Mouse (Mus musculus) gastrocnemius, postnatal 10 days (tissue): ENCODE measurements around the gene Wdr18. TPM values are rescaled to one million over a fixed set of nuclear protein-coding genes. Genes with fewer than 3 reads are reported as not detected.

ENCODE experiments used
- DNase-seq: peaks from one replicate; pipeline ENCODE4 v3.0.0; 2021; ENCODE audit warnings: mixed read lengths
- total RNA-seq, 2 experiments: library from RNA; stranded (reverse); gene quantifications; 2 replicates each; pipeline ENCODE4 v1.2.3; 2021

The Wdr18 gene
- total RNA-seq, 2 experiments from 2014 or later = 18.0 to 21.8 TPM

- DNase-seq = peak; percentile 54
Observed at GRCm38 (mm10) chr10:79997034-79997760, 37.2 kb downstream of the Wdr18 start.

GRCm38 (mm10) chr10:79997819-79998218 is 37.9 kb downstream of the Wdr18 start:
- no peak for DNase-seq

GRCm38 (mm10) chr10:80001945-80002344 is 42.0 kb downstream of the Wdr18 start:
- DNase-seq = no peak

GRCm38 (mm10) chr10:80002829-80003228 is 42.9 kb downstream of the Wdr18 start:
- DNase-seq = no peak

- no peak for DNase-seq
Observed at GRCm38 (mm10) chr10:80003374-80004232, 43.7 kb downstream of the Wdr18 start.

GRCm38 (mm10) chr10:80004233-80004705 is 44.3 kb downstream of the Wdr18 start:
- DNase-seq = no peak

- DNase-seq = no peak
Observed at GRCm38 (mm10) chr10:80011740-80012139, 51.8 kb downstream of the Wdr18 start.

- DNase-seq = no peak
Observed at GRCm38 (mm10) chr10:80013609-80014008, 53.7 kb downstream of the Wdr18 start.

- DNase-seq = no peak
Observed at GRCm38 (mm10) chr10:80014484-80015290, 54.7 kb downstream of the Wdr18 start.

GRCm38 (mm10) chr10:80015583-80015982 is 55.6 kb downstream of the Wdr18 start:
- no peak for DNase-seq

GRCm38 (mm10) chr10:80016511-80016910 is 56.6 kb downstream of the Wdr18 start, which contains the start of gene Arhgap45:
Gene Arhgap45 (plus strand): TSS chr10:80016653.
- no peak for DNase-seq

- DNase-seq = no peak
Observed at GRCm38 (mm10) chr10:80016931-80017330, 57.0 kb downstream of the Wdr18 start.

- no peak for DNase-seq
Observed at GRCm38 (mm10) chr10:80017361-80017760, 57.4 kb downstream of the Wdr18 start.

GRCm38 (mm10) chr10:80017771-80018170 is 57.8 kb downstream of the Wdr18 start:
- no peak for DNase-seq

GRCm38 (mm10) chr10:80018739-80019297 is 58.9 kb downstream of the Wdr18 start:
- DNase-seq = no peak

- no peak for DNase-seq
Observed at GRCm38 (mm10) chr10:80019471-80020131, 59.6 kb downstream of the Wdr18 start.

Other genes starting within 250 kb of the Wdr18 start
- under 1 TPM; 0.86 to 0.96 TPM for gene Hcn2, start 243.5 kb upstream of the Wdr18 start, total RNA-seq
- gene Polrmt, start 213.6 kb upstream of the Wdr18 start, total RNA-seq = 10 to 100 TPM; 20.8 to 24.6 TPM
- gene Fgf22, start 205.1 kb upstream of the Wdr18 start, total RNA-seq = not detected
- gene Rnf126, start 193.2 kb upstream of the Wdr18 start, total RNA-seq = 10 to 100 TPM; 35.2 to 36.1 TPM
- 1 to 10 TPM; 1.1 to 1.6 TPM for gene Fstl3, start 182.9 kb upstream of the Wdr18 start, total RNA-seq
- gene Prss57, start 169.2 kb upstream of the Wdr18 start, total RNA-seq = under 1 TPM in 1 of 2 experiments, not detected in 1; 0.11 TPM
- gene Palm, start 166.6 kb upstream of the Wdr18 start, total RNA-seq = 10 to 100 TPM; 26.6 to 36.8 TPM
- gene Misp, start 139.2 kb upstream of the Wdr18 start, total RNA-seq = under 1 TPM in 1 of 2 experiments, not detected in 1; 0.54 TPM
- gene Ptbp1, start 105.7 kb upstream of the Wdr18 start, total RNA-seq = 100 to 1,000 TPM in 1 of 2 experiments, 10 to 100 TPM in 1; 75.2 to 110 TPM
- gene Prtn3, start 85.7 kb upstream of the Wdr18 start, total RNA-seq = 1 to 10 TPM in 1 of 2 experiments, not detected in 1; 2.1 TPM
- 1 to 10 TPM in 1 of 2 experiments, under 1 TPM in 1; 0.49 to 1.6 TPM for gene Plppr3, start 85.5 kb upstream of the Wdr18 start, total RNA-seq
- gene Elane, start 73.9 kb upstream of the Wdr18 start, total RNA-seq = 1 to 10 TPM in 1 of 2 experiments, not detected in 1; 1.9 TPM
- 10 to 100 TPM; 21.5 to 22.8 TPM for gene Cfd, start 69.3 kb upstream of the Wdr18 start, total RNA-seq
- 10 to 100 TPM; 39.6 to 43.8 TPM for gene Med16, start 51.2 kb upstream of the Wdr18 start, total RNA-seq
- not detected for gene Gm26602, start 49.3 kb upstream of the Wdr18 start, total RNA-seq
- gene Kiss1r, start 43.2 kb upstream of the Wdr18 start, total RNA-seq = under 1 TPM; 0.23 to 0.59 TPM
- 100 to 1,000 TPM; 101 to 108 TPM for gene R3hdm4, start 38.9 kb upstream of the Wdr18 start, total RNA-seq
- 1 to 10 TPM; 2.6 to 4.1 TPM for gene Arid3a, start 33.1 kb upstream of the Wdr18 start, total RNA-seq
- under 1 TPM; 0.14 to 0.38 TPM for gene Grin3b, start 10.6 kb downstream of the Wdr18 start, total RNA-seq
- gene Tmem259, start 24.2 kb downstream of the Wdr18 start, total RNA-seq = 10 to 100 TPM; 85.5 to 90.8 TPM
- gene Cnn2, start 28.4 kb downstream of the Wdr18 start, total RNA-seq = 10 to 100 TPM; 26.1 to 38.6 TPM
- 1 to 10 TPM; 3.2 to 4.2 TPM for gene Abca7, start 36.3 kb downstream of the Wdr18 start, total RNA-seq
- gene Arhgap45, start 56.5 kb downstream of the Wdr18 start, total RNA-seq = 1 to 10 TPM; 2.0 to 3.5 TPM
- gene Polr2e, start 79.6 kb downstream of the Wdr18 start, total RNA-seq = 10 to 100 TPM; 62.1 to 62.7 TPM
- gene Gpx4, start 87.0 kb downstream of the Wdr18 start, total RNA-seq = 100 to 1,000 TPM; 380 to 398 TPM
- gene Sbno2, start 145.4 kb downstream of the Wdr18 start, total RNA-seq = 10 to 100 TPM in 1 of 2 experiments, 1 to 10 TPM in 1; 7.7 to 11.6 TPM
- 100 to 1,000 TPM; 105 to 110 TPM for gene Stk11, start 155.7 kb downstream of the Wdr18 start, total RNA-seq
- gene Atp5d, start 178.5 kb downstream of the Wdr18 start, total RNA-seq = 100 to 1,000 TPM; 576 to 659 TPM
- 1 to 10 TPM; 2.3 to 3.2 TPM for gene Cbarp, start 180.7 kb downstream of the Wdr18 start, total RNA-seq
- 10 to 100 TPM; 34.3 to 62.7 TPM for gene Midn, start 188.1 kb downstream of the Wdr18 start, total RNA-seq
- 10 to 100 TPM; 84.3 to 88.4 TPM for gene Cirbp, start 205.8 kb downstream of the Wdr18 start, total RNA-seq
- gene 1600002K03Rik, start 212.8 kb downstream of the Wdr18 start, total RNA-seq = 1 to 10 TPM; 3.9 to 5.5 TPM
- 1 to 10 TPM; 1.1 to 1.9 TPM for gene Efna2, start 219.3 kb downstream of the Wdr18 start, total RNA-seq